Mouse (Mus musculus) thymus, adult 18-20 months (tissue): Measurements from ENCODE around the gene Gm37240.

Experiments used
- DNase-seq, 2 experiments: peaks; one replicate each; pipeline ENCODE4 v3.0.0; 2022; ENCODE audit warnings: mixed read lengths in 2 of 2

The Gm37240 gene

GRCm38 (mm10) chr3:85553731-85554277, 333.5 kb downstream of the Gm37240 start:
- DNase-seq = no peak

DNA sequence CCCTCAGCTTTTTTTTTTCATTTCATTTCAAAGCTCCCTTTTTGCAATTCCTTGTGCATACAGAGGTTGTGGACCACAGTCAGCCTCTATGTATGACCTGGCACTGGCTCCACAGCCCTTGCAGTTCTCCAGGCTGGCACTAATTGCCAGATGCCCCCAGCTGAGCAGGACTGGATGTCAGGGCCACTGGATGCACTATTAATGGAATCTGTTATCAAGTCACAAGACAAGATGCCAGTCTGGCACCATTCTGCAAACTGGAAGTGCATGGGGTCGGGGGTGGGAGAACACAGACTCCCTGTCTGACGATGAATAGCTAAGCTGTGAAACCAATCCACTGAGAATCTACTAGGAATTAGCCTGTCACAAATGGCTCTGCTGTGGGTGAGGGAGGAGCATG, 336.0 kb downstream of the Gm37240 start:
- no peak for DNase-seq

DNA sequence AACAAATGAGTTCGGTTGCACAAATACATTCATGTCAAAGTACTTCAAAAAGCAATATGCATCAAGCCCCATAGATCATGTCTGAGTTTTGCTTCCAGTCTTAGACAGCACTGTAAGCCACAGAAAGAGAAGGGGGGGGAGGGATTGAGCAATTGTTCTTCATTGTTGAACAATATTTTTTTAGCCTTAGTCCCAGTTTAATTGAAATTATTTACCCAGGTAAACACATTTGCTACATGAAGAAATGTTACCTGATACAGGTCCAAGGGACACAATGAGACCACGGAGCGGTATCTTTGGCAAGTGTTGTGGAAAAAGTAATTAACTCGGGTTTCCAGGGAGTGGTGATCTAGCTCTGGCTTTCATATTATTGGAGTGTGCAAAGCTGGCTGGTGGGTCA, 337.0 kb downstream of the Gm37240 start:
- DNase-seq = no peak

- DNase-seq = no peak
Measured at GRCm38 (mm10) chr3:85543652-85544051, 343.7 kb downstream of the Gm37240 start.

DNA sequence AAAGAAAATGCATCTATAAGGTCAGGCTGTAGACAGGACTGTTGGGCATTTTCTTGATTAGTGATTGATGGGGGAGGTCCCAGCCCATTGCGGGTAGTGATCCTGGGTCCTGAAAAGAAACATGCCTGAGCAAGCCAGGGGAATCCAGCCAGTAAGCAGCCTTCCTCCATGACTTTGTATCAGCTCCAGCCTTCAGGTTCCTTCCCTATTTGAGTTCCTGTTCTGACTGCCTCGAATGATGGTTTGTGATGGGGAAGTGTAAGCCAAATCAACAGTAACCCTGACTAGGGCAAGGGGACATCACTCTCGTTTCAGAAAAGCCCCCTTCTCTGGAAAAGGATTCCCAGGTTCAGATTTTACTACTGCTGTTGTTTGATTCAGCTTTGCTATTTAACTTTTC, 344.6 kb downstream of the Gm37240 start:
- DNase-seq = no peak

DNA sequence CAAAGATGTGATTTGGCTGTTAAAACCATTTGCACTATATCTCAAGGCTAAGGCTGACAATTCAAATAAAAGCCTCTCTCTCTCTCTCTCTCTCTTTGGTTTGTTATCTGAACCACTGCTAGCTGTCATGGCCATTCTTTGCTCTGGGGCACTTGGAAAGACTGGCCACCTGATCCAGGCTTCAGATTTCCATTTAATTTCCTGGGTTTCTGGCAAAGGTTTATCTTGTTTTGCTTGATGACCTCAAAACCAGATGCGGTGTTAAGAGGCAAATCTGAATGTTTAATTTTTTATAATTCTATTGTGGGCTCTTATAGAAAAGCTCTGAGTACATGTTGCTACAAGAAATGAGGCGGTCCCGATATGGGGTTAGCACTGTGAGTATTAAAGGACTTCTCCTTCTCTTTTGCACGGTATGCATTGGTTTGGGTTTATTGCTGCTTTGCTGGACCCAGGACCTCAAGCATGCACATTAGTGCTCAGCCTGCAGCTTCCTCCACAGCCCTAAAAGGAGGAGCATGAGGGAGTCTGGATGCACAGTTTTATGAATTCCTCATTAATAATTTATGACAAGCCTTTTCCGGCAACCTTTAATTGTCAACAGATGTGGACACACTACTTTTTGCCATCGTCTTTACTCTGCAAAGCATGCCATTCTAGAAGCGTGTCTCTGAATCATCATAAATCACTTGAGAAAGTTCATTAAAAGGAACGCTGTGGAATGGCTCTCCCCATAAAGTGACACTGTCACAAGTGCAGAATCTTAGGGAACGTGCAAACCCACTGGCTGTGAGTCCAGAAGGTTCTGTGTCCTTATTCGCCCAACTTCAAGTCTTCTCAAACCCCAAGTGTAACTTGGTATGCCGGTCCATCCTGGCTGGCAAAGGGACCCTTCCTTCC, 351.4 kb downstream of the Gm37240 start:
- no peak for DNase-seq

DNA sequence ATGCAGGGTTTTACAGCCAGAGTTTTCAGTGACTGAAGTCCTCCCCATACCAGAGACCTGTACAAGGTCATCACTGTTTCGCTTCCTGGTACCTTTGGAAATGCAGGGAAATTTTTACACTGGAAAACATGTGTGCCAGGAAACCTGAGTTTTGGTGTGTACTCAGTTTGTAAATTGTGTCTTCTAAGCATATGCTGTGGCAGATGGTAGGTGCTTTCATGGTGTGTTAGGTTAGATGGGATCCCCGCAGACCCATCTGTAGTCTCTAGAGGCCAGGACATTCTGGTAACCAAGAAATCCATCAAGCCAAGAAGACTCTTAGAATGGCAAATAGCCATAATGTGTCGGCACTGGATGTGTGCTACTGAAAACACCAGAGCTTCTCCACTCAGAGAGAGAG, 352.3 kb downstream of the Gm37240 start:
- DNase-seq = no peak

DNA sequence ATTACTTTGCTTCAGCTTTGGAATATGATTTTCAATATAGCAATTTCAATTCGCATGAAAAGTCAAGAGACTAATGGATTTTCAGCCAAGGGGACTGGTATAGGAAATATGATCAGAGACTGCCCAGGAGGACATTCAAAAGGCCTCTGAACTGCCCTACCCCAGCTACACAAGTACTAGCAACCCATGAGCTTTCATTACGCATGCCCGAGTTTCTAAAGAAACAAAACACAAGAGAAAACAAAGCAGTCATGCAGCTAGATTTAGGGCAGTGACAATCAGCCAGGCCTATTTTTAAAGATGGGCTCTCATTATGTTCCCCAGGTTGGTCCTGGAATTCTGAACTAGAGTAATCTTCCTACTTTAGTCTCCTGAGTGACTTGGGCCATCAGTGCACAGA, 354.9 kb downstream of the Gm37240 start:
- no peak for DNase-seq

- DNase-seq = no peak
Measured at GRCm38 (mm10) chr3:85530601-85531161, 356.6 kb downstream of the Gm37240 start.

DNA sequence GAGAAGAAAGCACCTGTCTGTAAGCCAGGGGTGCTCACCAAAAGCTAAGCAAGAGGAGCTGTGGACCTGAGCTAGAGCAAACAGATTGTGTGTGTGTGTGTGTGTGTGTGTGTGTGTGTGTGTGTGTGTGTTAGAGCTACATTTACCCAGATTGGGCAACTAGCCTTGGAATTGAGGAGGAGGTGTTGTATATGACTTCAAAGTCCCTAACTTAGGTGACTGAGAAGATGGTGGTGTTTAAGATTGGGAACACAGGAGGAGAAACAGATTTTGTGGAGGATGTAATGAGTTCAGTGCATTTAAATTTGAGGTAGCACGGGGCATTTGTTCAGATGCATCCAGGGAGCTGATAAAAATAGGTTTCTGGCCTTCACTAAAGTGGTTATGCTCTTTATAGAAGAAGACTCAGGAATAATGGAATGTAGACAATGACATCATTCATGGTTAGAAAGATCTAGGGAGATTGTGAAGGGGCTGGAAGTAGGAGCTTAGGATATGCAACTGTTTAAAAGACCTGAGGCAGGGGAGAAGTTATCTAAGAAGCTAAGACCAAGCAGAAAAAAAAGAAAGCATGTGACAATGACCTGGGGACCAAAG, 365.9 kb downstream of the Gm37240 start:
- DNase-seq = no peak

DNA sequence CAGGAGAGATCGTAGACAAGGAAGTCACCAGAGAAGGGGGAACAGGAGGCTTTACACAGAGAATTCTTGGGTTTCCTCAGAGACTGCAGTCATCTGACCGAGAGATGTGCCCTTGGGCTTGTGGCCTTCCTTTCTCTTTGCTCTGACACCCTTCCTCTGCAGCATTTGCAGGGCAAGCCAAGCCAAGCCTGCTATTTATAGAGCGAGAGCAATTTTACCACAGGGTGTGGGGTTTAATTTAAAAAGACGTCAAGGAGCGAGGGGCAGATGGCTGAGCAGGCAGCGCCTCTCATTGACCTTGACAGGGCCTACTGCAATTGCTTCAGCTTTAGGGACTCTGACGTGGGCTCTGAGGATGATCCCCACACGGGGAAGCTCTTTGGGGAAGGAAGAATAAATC, 368.6 kb downstream of the Gm37240 start:
- no peak for DNase-seq

DNA sequence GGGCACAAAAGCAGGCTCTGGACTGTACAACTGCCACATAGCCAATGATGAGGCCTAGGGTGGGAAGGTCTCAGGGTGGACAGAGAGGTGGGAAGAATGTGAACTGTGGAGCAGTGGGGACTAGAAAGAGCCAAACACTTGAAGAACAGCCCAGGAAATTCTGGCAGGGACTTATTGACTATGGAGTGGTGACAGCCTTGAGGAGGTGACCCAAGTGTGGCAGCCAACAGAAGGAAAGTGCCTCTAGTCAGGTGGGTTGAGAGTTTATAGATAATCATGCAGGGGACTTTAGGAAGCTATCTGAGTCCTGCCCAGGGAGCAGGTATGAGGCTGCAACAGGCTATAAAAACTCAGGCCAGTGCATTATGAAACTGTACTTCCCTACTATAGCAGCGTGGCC, 369.2 kb downstream of the Gm37240 start:
- DNase-seq = no peak

- no peak for DNase-seq
Measured at GRCm38 (mm10) chr3:85516739-85517396, 370.4 kb downstream of the Gm37240 start.

DNA sequence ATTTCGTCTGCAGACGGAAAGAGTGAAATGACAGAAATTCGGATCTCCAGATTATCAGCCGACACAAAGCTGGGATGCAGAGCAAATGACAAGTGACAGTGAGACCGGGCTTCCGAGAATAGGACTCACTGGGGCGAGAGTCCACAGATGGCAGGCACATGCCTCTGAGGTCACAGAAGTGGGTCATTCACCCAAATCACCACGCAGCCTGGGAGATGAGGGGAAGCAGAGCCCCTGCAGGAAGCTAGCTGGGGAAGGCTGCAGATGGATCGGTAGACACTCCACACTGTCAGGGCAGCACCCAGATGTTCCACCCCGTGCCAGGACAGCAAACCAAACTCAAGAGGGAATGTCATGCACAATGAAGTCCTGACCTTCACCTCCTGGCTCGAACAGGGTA, 372.6 kb downstream of the Gm37240 start:
- DNase-seq = no peak

DNA sequence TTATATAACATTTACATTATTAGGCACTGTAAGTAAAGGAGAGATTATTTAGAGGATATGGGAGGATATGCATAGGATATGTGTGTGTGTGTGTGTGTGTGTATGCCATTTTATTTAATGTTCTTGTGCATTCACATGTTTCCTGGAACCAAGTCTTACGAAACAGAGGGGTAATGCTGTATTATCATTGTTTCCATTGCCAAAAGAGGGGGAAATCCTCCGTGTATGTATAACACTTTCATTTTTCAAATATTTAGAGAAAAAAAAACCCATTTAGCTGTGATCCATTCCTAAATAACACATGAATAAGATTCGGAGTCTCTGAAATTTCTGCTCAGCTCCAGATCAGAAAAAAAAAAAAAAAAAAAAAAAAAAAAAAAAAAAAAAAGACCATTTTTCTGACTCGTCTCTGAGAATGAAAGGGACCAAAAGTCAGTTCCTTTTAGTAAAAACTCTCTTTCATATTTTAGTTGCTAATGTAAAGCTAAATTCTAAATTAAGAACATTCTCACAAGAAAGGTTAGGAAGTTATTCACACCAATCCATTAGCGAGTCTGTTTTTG, 378.5 kb downstream of the Gm37240 start:
- DNase-seq = no peak

DNA sequence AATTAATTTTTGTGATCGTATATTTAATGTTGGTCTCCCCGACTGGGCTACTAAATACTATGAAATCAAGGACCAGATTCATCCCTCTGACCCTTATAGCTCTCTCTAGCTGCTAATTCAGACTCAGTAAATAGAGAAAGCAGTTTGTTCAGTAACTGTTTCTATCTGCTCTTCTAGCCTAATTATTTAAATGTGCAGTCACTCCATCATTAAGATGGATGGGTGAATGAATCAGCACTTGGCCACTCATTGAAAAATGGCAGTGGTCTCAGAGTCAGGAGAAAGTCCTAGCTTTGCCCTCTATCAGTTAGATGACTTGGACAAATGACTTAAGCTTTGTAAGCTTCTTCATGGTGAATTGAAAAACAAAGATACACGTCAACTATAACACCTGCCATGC, 387.2 kb downstream of the Gm37240 start:
- DNase-seq = no peak

- DNase-seq = no peak
Measured at GRCm38 (mm10) chr3:85496146-85496545, 391.2 kb downstream of the Gm37240 start.

DNA sequence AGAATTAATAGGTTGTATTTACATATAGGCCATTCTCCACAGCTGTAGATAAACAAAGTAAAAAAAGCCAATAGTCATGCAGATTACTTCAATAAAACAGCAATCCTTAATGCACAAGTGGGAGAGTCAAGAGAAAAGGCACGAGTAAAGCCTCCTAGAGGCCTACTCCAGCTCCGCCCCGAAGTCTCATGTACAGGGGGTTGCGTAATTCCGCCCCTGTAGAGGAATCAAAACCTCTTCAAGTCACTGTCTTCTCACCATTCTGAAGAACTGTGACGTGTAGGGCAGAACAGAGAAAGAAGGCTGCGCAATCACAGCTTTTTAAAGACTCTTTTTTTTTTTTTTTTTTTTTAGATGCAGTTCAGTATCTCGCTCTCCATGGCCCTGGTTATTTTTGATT, 393.5 kb downstream of the Gm37240 start:
- no peak for DNase-seq

DNA sequence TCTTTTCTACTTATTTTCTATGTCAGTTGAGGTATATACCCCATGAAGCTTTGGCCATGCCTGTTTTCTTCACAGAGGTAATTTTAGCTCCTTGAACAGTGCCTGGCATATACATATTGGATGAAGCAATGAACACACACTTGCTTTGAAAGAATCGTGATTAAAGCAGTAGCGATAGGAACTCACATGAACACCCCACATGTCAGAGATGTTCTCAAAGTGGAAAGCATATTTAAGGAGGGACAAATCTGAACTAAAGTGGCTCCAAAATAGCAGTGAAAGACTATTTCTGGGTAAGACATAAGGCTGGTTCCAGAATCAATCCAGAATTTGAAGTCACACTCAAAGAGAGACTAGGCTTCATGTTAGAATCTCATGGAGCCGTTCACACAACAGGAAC, 397.1 kb downstream of the Gm37240 start:
- no peak for DNase-seq

DNA sequence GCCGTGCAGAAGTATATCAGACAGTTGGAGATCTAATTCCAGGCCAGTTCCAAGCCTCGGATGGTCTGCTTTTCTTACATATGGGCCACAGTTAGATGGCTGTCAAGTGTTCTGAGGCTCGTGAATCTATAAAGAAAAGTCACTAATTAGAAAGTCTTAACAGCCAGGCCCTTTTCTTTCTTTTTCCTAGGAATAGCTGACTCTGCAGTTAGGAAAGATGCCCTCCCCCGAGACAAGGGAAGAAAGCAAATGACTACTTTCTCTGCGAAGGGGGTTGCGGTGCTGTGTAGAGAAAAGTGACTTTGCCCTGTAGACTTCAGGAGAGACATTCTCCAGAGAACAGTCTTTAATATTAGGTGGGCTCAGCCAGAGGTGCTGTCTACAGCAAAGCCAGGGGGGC, 399.9 kb downstream of the Gm37240 start:
- no peak for DNase-seq

DNA sequence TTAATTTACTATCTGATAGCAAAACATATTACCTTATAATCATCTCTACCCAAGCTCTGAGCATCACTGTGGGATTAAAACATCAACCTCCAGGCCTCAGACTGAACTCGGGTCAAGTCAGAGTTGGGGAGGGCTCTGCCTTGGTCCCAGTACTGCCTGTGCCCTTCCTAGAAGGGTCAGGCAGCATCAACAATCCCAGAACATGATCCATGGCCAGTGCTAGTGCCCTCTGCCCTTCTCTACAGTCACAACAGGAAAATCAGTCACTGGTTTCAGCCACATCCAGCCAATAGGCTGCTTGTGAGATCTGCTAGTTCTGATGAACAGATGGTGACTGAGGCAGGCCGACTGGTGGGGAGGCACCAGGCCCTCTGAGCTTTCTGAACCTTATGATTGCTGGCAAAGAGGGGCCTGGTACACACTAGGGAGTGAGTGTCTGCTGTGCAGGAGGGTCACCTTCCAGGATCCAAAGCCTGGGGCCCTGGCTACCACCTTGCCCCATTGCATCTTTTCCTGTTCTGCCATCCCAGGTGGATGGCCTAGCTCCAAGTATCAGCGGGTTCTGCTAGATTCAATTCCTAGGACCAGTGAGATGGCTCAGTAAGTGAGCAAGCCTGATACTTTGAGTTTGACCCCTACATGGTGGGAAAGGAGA, 401.7 kb downstream of the Gm37240 start:
- DNase-seq = no peak

- no peak for DNase-seq
Measured at GRCm38 (mm10) chr3:85482636-85483035, 404.7 kb downstream of the Gm37240 start.
